8 mouse cellular contexts compared by ENCODE assay signal in the genomic region with DNA sequence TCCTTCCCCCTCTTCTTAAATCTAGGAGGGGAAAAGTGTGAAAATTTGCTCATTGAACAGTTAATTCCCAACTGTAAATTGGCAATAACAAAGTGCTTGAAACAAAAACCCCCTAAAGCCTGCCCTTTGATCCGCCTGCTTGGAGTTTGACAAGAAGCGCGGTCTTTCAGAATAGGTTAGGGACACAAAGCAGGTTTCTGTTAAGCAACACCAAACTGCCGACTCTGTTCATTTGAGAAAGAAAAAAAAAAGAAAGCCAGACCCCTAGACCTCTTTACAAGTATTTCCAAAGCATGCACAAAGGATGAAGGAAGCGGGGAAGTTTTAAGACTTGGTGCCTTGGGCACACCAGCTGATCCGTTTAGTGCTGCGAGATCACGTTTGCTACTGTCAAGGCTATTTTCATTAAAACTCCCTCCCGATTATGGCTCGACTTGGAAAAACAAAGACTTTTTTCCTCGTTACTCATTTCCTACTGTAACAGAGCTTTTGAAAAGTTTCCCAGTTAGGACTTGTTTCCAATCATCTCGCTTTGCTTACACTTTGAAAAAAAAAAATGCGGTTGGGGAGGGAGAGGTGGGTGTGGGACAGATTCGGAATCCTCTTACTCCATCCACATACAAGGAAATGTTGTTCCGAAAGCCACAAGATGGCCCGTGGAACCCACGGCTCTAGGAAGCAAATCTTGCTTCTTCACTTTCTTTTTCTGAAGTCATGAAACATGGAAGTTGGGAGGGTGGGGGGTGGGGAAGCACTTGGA. TPM values are rescaled to one million over a fixed set of nuclear protein-coding genes. Genes with fewer than 3 reads are reported as not detected.
DNase-seq lines count a peak whose midpoint lies in the region; ATAC-seq and TF ChIP-seq lines count a peak whose summit lies in the region.

No protein-coding gene starts in this region.

- WGBS in forebrain, embryonic 14.5 days = under 1% methylated on average over 17 of the region's 17 CpGs
- under 1% methylated on average over 17 of the region's 17 CpGs for WGBS in midbrain, embryonic 13.5 days
- 16% methylated on average over 17 of the region's 17 CpGs for WGBS in cerebellum, adult 2 months

- TF ChIP-seq POLR2A in cerebellum, adult 2 months (IDR thresholded peaks at IDR 0.05; ENCODE audit: borderline replicate concordance, insufficient read depth, low read length) = no peak

- H3K4me1 ChIP-seq in megakaryocyte, embryonic 14.5 days = peaks cover 48% of the 10 kb centered on the region
- H3K4me1 ChIP-seq in forebrain, embryonic 14.5 days (ENCODE audit: control insufficient read depth, insufficient read depth, low read length) = peaks cover 18% of the 10 kb centered on the region
- peaks cover 59% of the 10 kb centered on the region for H3K4me1 ChIP-seq in midbrain, embryonic 13.5 days (replicated peaks)
- H3K4me1 ChIP-seq in cerebellum, adult 2 months (ENCODE audit: control insufficient read depth, insufficient read depth, low read length) = peaks cover 16% of the 10 kb centered on the region

- H3K27me3 ChIP-seq in megakaryocyte, embryonic 14.5 days (replicated peaks) = peaks cover 29% of the 10 kb centered on the region
- no peaks in the 10 kb centered on the region; the same call in 1 of the 2 replicates for H3K27me3 ChIP-seq in forebrain, embryonic 14.5 days (replicated peaks; ENCODE audit: control insufficient read depth, insufficient read depth, low read length)
- H3K27me3 ChIP-seq in midbrain, embryonic 13.5 days = peaks cover 30% of the 10 kb centered on the region
- peaks cover 10% of the 10 kb centered on the region; the same call in 1 of the 2 replicates for H3K27me3 ChIP-seq in cerebellum, adult 2 months (ENCODE audit: control insufficient read depth, insufficient read depth, low read length)

- H3K36me3 ChIP-seq in megakaryocyte, embryonic 14.5 days (replicated peaks; ENCODE audit: low read length) = peaks cover 12% of the 10 kb centered on the region
- no peaks in the 10 kb centered on the region for H3K36me3 ChIP-seq in forebrain, embryonic 14.5 days (ENCODE audit: control insufficient read depth, insufficient read depth, low read length)
- H3K36me3 ChIP-seq in midbrain, embryonic 13.5 days = peaks cover 6% of the 10 kb centered on the region; the same call in 1 of the 2 replicates

- peak overlapping the region; percentile 72 for H3K27ac ChIP-seq in forebrain, embryonic 14.5 days (ENCODE audit: low read depth, low read length)
- H3K27ac ChIP-seq in midbrain, embryonic 13.5 days = peak overlapping the region; percentile 89
- no peak overlapping the region for H3K27ac ChIP-seq in cerebellum, adult 2 months (ENCODE audit: insufficient read depth, low read length)

- intact Hi-C loops in left cerebral cortex, postnatal 14 days (cut with DNase I) = no loop called here

- H3K9ac ChIP-seq in forebrain, embryonic 14.5 days (ENCODE audit: low read length) = peak overlapping the region; percentile 75
- H3K9ac ChIP-seq in midbrain, embryonic 13.5 days (replicated peaks) = peak overlapping the region; percentile 65; the same call in 1 of the 2 replicates

- H3K9me3 ChIP-seq in megakaryocyte, embryonic 14.5 days = no peaks in the 10 kb centered on the region
- no peaks in the 10 kb centered on the region for H3K9me3 ChIP-seq in forebrain, embryonic 14.5 days (replicated peaks; ENCODE audit: control insufficient read depth, low read length)
- no peaks in the 10 kb centered on the region for H3K9me3 ChIP-seq in midbrain, embryonic 13.5 days

- no peak for TF ChIP-seq CTCF in cerebellum, adult 2 months (IDR thresholded peaks at IDR 0.05; ENCODE audit: borderline replicate concordance, insufficient read depth, low read depth, low read length)

- peak overlapping the region; percentile 96 for H3K4me3 ChIP-seq in megakaryocyte, embryonic 14.5 days (replicated peaks)
- peak overlapping the region; percentile 57 for H3K4me3 ChIP-seq in forebrain, embryonic 14.5 days (ENCODE audit: low read depth, low read length)
- H3K4me3 ChIP-seq in midbrain, embryonic 13.5 days (replicated peaks) = peak overlapping the region; percentile 70
- H3K4me3 ChIP-seq in cerebellum, adult 2 months (replicated peaks; ENCODE audit: insufficient read depth, low read depth, low read length) = no peak overlapping the region

- peak; percentile 68 for DNase-seq in forebrain, embryonic 14.5 days (ENCODE audit: low spot score)
- peak; percentile 22 for DNase-seq in kidney, adult 18-20 months
- DNase-seq in cerebellum, adult 2 months = no peak
- no peak for DNase-seq in left cerebral cortex, postnatal 14 days (ENCODE audit: low spot score in 2 of 2)
- DNase-seq in urinary bladder, postnatal 25 days (ENCODE audit: low spot score) = no peak

- H3K4me2 ChIP-seq in forebrain, embryonic 14.5 days (ENCODE audit: low read length) = peak overlapping the region; percentile 96
- peak overlapping the region; percentile 97 for H3K4me2 ChIP-seq in midbrain, embryonic 13.5 days (replicated peaks)

- no peak for ATAC-seq in megakaryocyte, adult 5-6 weeks (ENCODE audit: poor library complexity, severe bottlenecking)
- no peak for ATAC-seq in forebrain, embryonic 14.5 days
- no peak for ATAC-seq in midbrain, embryonic 13.5 days

RNA-seq across cellular contexts. Expression of a gene that starts 5.4 kb away (rescaled TPM):
- polyA plus RNA-seq in megakaryocyte, embryonic 14.5 days (2012; ENCODE audit: insufficient read depth, low replicate concordance) = 1.7 and 4.9 TPM in 2 replicates
- 30.7 and 40.4 TPM in 2 replicates for total RNA-seq in megakaryocyte, adult 5-6 weeks (2015)
- 15.8 and 21.6 TPM in 2 replicates for total RNA-seq in megakaryocyte, adult 5-6 weeks (2017)
- 12.9 and 13.6 TPM in 2 replicates for polyA plus RNA-seq in forebrain, embryonic 14.5 days (2014; fragmentation: Nextera tagmentation; extraction: Ambion mirVana)
- 25.0 and 29.6 TPM in 2 replicates for polyA plus RNA-seq in midbrain, embryonic 13.5 days (2015; fragmentation: Nextera tagmentation; extraction: Ambion mirVana)
- polyA plus RNA-seq in cerebellum, adult 2 months (2012; rRNA removed) = 3.5 and 4.0 TPM in 2 replicates
- 1 to 10 TPM; 2.1 to 3.4 TPM for total RNA-seq in left cerebral cortex, postnatal 14 days (2021)

Comparison
In these comparisons a context has a peak if more than half of its experiments do, and no peak if none do; other contexts are left out.
1. DNase-seq: peak in forebrain, embryonic 14.5 days (single experiment) and kidney, adult 18-20 months (single experiment); none in cerebellum, adult 2 months (0 of 2), left cerebral cortex, postnatal 14 days (0 of 2) and urinary bladder, postnatal 25 days (single experiment).